Comparison of ENCODE assay signal across 7 mouse cellular contexts in the genomic region with DNA sequence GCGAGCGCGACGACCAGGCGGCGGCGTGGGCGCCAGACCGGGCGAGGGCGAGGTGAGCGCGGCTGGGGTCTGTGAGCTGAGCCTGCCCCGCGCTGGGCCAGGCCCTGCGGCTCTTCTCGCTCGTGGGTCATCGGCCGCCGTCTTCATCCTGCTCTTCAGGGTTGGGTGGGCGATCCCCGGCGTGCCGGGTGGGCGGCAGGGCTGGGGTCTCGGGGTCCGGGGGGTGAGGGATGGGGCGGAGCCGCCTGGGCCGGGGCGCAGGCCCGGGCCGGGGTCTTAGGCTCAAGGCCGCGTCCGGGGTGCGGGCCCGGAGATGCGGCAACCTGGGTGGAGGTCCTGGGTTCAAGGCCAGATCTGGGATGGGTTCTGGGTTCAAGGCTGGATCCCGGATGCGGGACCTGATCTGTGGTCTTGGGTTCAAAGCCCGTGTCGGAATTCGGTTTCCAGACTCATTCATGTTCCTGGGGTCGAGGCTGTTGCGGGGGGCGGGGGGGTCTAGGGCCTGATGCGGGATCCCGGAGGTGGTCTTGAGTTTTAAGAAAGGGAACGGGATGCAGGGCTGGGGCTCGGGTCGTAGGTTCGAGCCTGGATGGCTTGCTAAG. TPM values are rescaled to one million over a fixed set of nuclear protein-coding genes. Genes with fewer than 3 reads are reported as not detected.
A peak's percentile ranks its signal among the peaks of the same experiment; 100 is the strongest.
DNase-seq lines count a peak whose midpoint lies in the region; ATAC-seq and TF ChIP-seq lines count a peak whose summit lies in the region.

No protein-coding gene starts in this region.

- no peak for TF ChIP-seq CTCF in hindbrain, postnatal 0 days (IDR thresholded peaks at IDR 0.05; ENCODE audit: low read depth)

- peak overlapping the region; percentile 100 for H3K9ac ChIP-seq in hindbrain, postnatal 0 days (replicated peaks; ENCODE audit: low read length)
- peak overlapping the region; percentile 100 for H3K9ac ChIP-seq in midbrain, embryonic 13.5 days (replicated peaks)

- peak; percentile 44 for DNase-seq in right cerebral cortex, postnatal 4 days
- no peak for DNase-seq in right cerebral cortex, adult 2 months (ENCODE audit: low spot score in 2 of 2)
- DNase-seq in embryo, embryonic 9.5 days (ENCODE audit: extremely low spot score) = peak; percentile 73
- DNase-seq in hindbrain, postnatal 0 days (ENCODE audit: low spot score) = peak; percentile 55
- DNase-seq in B cell, adult 2 months = no peak

- ATAC-seq in hindbrain, postnatal 0 days = peak; percentile 72
- ATAC-seq in midbrain, embryonic 13.5 days = peak; percentile 77
- no peak for ATAC-seq in granulocyte monocyte progenitor cell, adult 5-6 weeks (replicated peaks; ENCODE audit: poor library complexity, severe bottlenecking)

- peaks cover 25% of the 10 kb centered on the region for H3K4me1 ChIP-seq in hindbrain, postnatal 0 days (ENCODE audit: insufficient read depth, low read length)
- H3K4me1 ChIP-seq in midbrain, embryonic 13.5 days (replicated peaks) = peaks cover 57% of the 10 kb centered on the region

- H3K27me3 ChIP-seq in hindbrain, postnatal 0 days (ENCODE audit: insufficient read depth, low read length) = no peaks in the 10 kb centered on the region
- no peaks in the 10 kb centered on the region for H3K27me3 ChIP-seq in midbrain, embryonic 13.5 days

- H3K36me3 ChIP-seq in hindbrain, postnatal 0 days (ENCODE audit: insufficient read depth, low read length) = no peaks in the 10 kb centered on the region
- H3K36me3 ChIP-seq in midbrain, embryonic 13.5 days = no peaks in the 10 kb centered on the region

- H3K27ac ChIP-seq in hindbrain, postnatal 0 days = peak overlapping the region; percentile 98
- H3K27ac ChIP-seq in midbrain, embryonic 13.5 days = peak overlapping the region; percentile 96

- peak overlapping the region; percentile 99 for H3K4me3 ChIP-seq in hindbrain, postnatal 0 days (ENCODE audit: low read length)
- H3K4me3 ChIP-seq in midbrain, embryonic 13.5 days (replicated peaks) = peak overlapping the region; percentile 99

- H3K4me2 ChIP-seq in hindbrain, postnatal 0 days (ENCODE audit: low read depth, low read length) = peak overlapping the region; percentile 75
- peak overlapping the region; percentile 80 for H3K4me2 ChIP-seq in midbrain, embryonic 13.5 days (replicated peaks)

- WGBS in hindbrain, postnatal 0 days = 1% methylated on average over 54 of the region's 54 CpGs
- under 1% methylated on average over 54 of the region's 54 CpGs for WGBS in midbrain, embryonic 13.5 days

- no peaks in the 10 kb centered on the region for H3K9me3 ChIP-seq in hindbrain, postnatal 0 days (ENCODE audit: low read length)
- no peaks in the 10 kb centered on the region for H3K9me3 ChIP-seq in midbrain, embryonic 13.5 days

RNA-seq across cellular contexts. Expression of gene Gnb1, which starts 0.5 kb away (rescaled TPM):
- total RNA-seq in hindbrain, postnatal 0 days (2014; rRNA removed) = 363 and 456 TPM in 2 replicates
- 1,192 and 1,230 TPM in 2 replicates for polyA plus RNA-seq in hindbrain, postnatal 0 days (2015; fragmentation: Nextera tagmentation; extraction: Ambion mirVana)
- polyA plus RNA-seq in midbrain, embryonic 13.5 days (2015; fragmentation: Nextera tagmentation; extraction: Ambion mirVana) = 1,008 and 1,072 TPM in 2 replicates
- total RNA-seq in granulocyte monocyte progenitor cell, adult 5-6 weeks (2014; fragmentation: Nextera tagmentation) = 220 and 223 TPM in 2 replicates
- total RNA-seq in granulocyte monocyte progenitor cell, adult 5-6 weeks (2017) = 135 and 137 TPM in 2 replicates

RNA-seq across cellular contexts. Expression of gene Tmem52, which starts 22.7 kb away (rescaled TPM):
- total RNA-seq in hindbrain, postnatal 0 days (2014; rRNA removed) = 0.61 and 3.7 TPM in 2 replicates
- 0.46 and 0.74 TPM in 2 replicates for polyA plus RNA-seq in hindbrain, postnatal 0 days (2015; fragmentation: Nextera tagmentation; extraction: Ambion mirVana)
- not detected in 2 replicates for polyA plus RNA-seq in midbrain, embryonic 13.5 days (2015; fragmentation: Nextera tagmentation; extraction: Ambion mirVana)
- not detected in 2 replicates for total RNA-seq in granulocyte monocyte progenitor cell, adult 5-6 weeks (2014; fragmentation: Nextera tagmentation)
- total RNA-seq in granulocyte monocyte progenitor cell, adult 5-6 weeks (2017) = not detected in 2 replicates

Comparison
In these comparisons a context has a peak if more than half of its experiments do, and no peak if none do; other contexts are left out.
1. DNase-seq: peak in right cerebral cortex, postnatal 4 days (single experiment), embryo, embryonic 9.5 days (single experiment) and hindbrain, postnatal 0 days (single experiment); none in right cerebral cortex, adult 2 months (0 of 2) and B cell, adult 2 months (0 of 2).